18 mouse cellular contexts compared by ENCODE assay signal in genomic region chr2:82080678-82081077, GRCm38 (mm10). TPM values are rescaled to one million over a fixed set of nuclear protein-coding genes. Genes with fewer than 3 reads are reported as not detected.
DNase-seq lines count a peak whose midpoint lies in the region; ATAC-seq and TF ChIP-seq lines count a peak whose summit lies in the region.
"Had no signal": no experiment of that assay in that cellular context is flagged by ENCODE, and none has a peak within 500 bp of the region (broad histone marks: within the 10 kb centered on the region; RNA-seq: fewer than 3 reads in every experiment).

No protein-coding gene starts in this region.

- H3K9me3 ChIP-seq in hindbrain, postnatal 0 days (ENCODE audit: low read length): no peaks in the 10 kb centered on the region
- no peaks in the 10 kb centered on the region for H3K9me3 ChIP-seq in hindbrain, embryonic 16.5 days (ENCODE audit: control insufficient read depth, low read length)
- no peaks in the 10 kb centered on the region for H3K9me3 ChIP-seq in lung, embryonic 14.5 days (ENCODE audit: low read depth, low read length)
- H3K9me3 ChIP-seq in forebrain, embryonic 14.5 days (replicated peaks; ENCODE audit: control insufficient read depth, low read length): no peaks in the 10 kb centered on the region
- H3K9me3 ChIP-seq: embryonic facial prominence, embryonic 13.5 days; intestine, embryonic 15.5 days; limb, embryonic 12.5 days; midbrain, embryonic 12.5 days; neural tube, embryonic 15.5 days had no signal

- H3K4me1 ChIP-seq in hindbrain, postnatal 0 days (ENCODE audit: insufficient read depth, low read length): no peaks in the 10 kb centered on the region
- H3K4me1 ChIP-seq in hindbrain, embryonic 16.5 days (ENCODE audit: control insufficient read depth, insufficient read depth, low read depth, low read length): no peaks in the 10 kb centered on the region
- no peaks in the 10 kb centered on the region for H3K4me1 ChIP-seq in lung, embryonic 14.5 days (ENCODE audit: insufficient read depth)
- no peaks in the 10 kb centered on the region for H3K4me1 ChIP-seq in forebrain, embryonic 14.5 days (ENCODE audit: control insufficient read depth, insufficient read depth, low read length)
- H3K4me1 ChIP-seq: embryonic facial prominence, embryonic 13.5 days; intestine, embryonic 15.5 days; limb, embryonic 12.5 days; midbrain, embryonic 12.5 days; neural tube, embryonic 15.5 days had no signal

- H3K27me3 ChIP-seq in hindbrain, postnatal 0 days (ENCODE audit: insufficient read depth, low read length): no peaks in the 10 kb centered on the region
- H3K27me3 ChIP-seq in hindbrain, embryonic 16.5 days (replicated peaks; ENCODE audit: control insufficient read depth, insufficient read depth, low read length): no peaks in the 10 kb centered on the region
- H3K27me3 ChIP-seq in lung, embryonic 14.5 days (ENCODE audit: insufficient read depth, low read length): no peaks in the 10 kb centered on the region
- no peaks in the 10 kb centered on the region for H3K27me3 ChIP-seq in forebrain, embryonic 14.5 days (replicated peaks; ENCODE audit: control insufficient read depth, insufficient read depth, low read length)
- H3K27me3 ChIP-seq: embryonic facial prominence, embryonic 13.5 days; intestine, embryonic 15.5 days; limb, embryonic 12.5 days; midbrain, embryonic 12.5 days; neural tube, embryonic 15.5 days had no signal

- no peak overlapping the region for H3K4me3 ChIP-seq in hindbrain, postnatal 0 days (ENCODE audit: low read length)
- H3K4me3 ChIP-seq in hindbrain, embryonic 16.5 days (ENCODE audit: low read length): no peak overlapping the region
- no peak overlapping the region for H3K4me3 ChIP-seq in lung, embryonic 14.5 days (ENCODE audit: low read depth, low read length)
- H3K4me3 ChIP-seq in forebrain, embryonic 14.5 days (ENCODE audit: low read depth, low read length): no peak overlapping the region
- H3K4me3 ChIP-seq: embryonic facial prominence, embryonic 13.5 days; intestine, embryonic 15.5 days; limb, embryonic 12.5 days; midbrain, embryonic 12.5 days; neural tube, embryonic 15.5 days had no signal

- no peaks in the 10 kb centered on the region for H3K36me3 ChIP-seq in hindbrain, postnatal 0 days (ENCODE audit: insufficient read depth, low read length)
- no peaks in the 10 kb centered on the region for H3K36me3 ChIP-seq in hindbrain, embryonic 16.5 days (ENCODE audit: control insufficient read depth, insufficient read depth, low read length)
- H3K36me3 ChIP-seq in lung, embryonic 14.5 days (ENCODE audit: insufficient read depth): no peaks in the 10 kb centered on the region
- H3K36me3 ChIP-seq in forebrain, embryonic 14.5 days (ENCODE audit: control insufficient read depth, insufficient read depth, low read length): no peaks in the 10 kb centered on the region
- H3K36me3 ChIP-seq: embryonic facial prominence, embryonic 13.5 days; intestine, embryonic 15.5 days; limb, embryonic 12.5 days; midbrain, embryonic 12.5 days; neural tube, embryonic 15.5 days had no signal

- intact Hi-C loops in heart, postnatal 36 days (cut with DNase I): no loop called here

- WGBS in hindbrain, postnatal 0 days: 40% methylated on average over 4 of the region's 4 CpGs
- WGBS in hindbrain, embryonic 16.5 days: 49% methylated on average over 4 of the region's 4 CpGs
- WGBS in lung, embryonic 14.5 days: 36% methylated on average over 4 of the region's 4 CpGs
- 22% methylated on average over 4 of the region's 4 CpGs for WGBS in forebrain, embryonic 14.5 days

- no peak for TF ChIP-seq CTCF in hindbrain, postnatal 0 days (IDR thresholded peaks at IDR 0.05; ENCODE audit: low read depth)
- no peak for TF ChIP-seq CTCF in lung, embryonic 14.5 days (IDR thresholded peaks at IDR 0.05; ENCODE audit: low read depth)

- DNase-seq in hindbrain, postnatal 0 days (ENCODE audit: low spot score): peak; percentile 50
- peak; percentile 79 for DNase-seq in lung, embryonic 14.5 days
- no peak for DNase-seq in lung, postnatal 36 days
- DNase-seq in forebrain, embryonic 14.5 days (ENCODE audit: low spot score): peak; percentile 80
- DNase-seq in retina, postnatal 1 day: peak; percentile 86
- no peak for DNase-seq in heart, postnatal 36 days
- DNase-seq: B cell, adult 2 months; cerebellum, adult 9-11 months; gastrocnemius, postnatal 36 days; layer of hippocampus, adult 9-11 months; right cerebral cortex, postnatal 4 days had no signal

- H3K4me2 ChIP-seq in hindbrain, postnatal 0 days (ENCODE audit: low read depth, low read length): no peak overlapping the region
- no peak overlapping the region for H3K4me2 ChIP-seq in hindbrain, embryonic 16.5 days (ENCODE audit: low read length)
- no peak overlapping the region for H3K4me2 ChIP-seq in lung, embryonic 14.5 days
- H3K4me2 ChIP-seq in forebrain, embryonic 14.5 days (ENCODE audit: low read length): no peak overlapping the region
- H3K4me2 ChIP-seq: embryonic facial prominence, embryonic 13.5 days; intestine, embryonic 15.5 days; limb, embryonic 12.5 days; midbrain, embryonic 12.5 days; neural tube, embryonic 15.5 days had no signal

- no peak overlapping the region for H3K9ac ChIP-seq in hindbrain, postnatal 0 days (replicated peaks; ENCODE audit: low read length)
- H3K9ac ChIP-seq in hindbrain, embryonic 16.5 days (ENCODE audit: low read depth, low read length): no peak overlapping the region
- H3K9ac ChIP-seq in lung, embryonic 14.5 days: no peak overlapping the region
- H3K9ac ChIP-seq in forebrain, embryonic 14.5 days (ENCODE audit: low read length): no peak overlapping the region
- H3K9ac ChIP-seq: embryonic facial prominence, embryonic 13.5 days; intestine, embryonic 15.5 days; limb, embryonic 12.5 days; liver, embryonic 14.5 days; midbrain, embryonic 12.5 days; neural tube, embryonic 15.5 days had no signal

- no peak for ATAC-seq in hindbrain, postnatal 0 days
- no peak for ATAC-seq in hindbrain, embryonic 16.5 days
- peak; percentile 35; the same call in 1 of the 2 replicates for ATAC-seq in lung, embryonic 14.5 days (ENCODE audit: insufficient read depth)
- ATAC-seq in forebrain, embryonic 14.5 days: peak; percentile 62; the same call in 1 of the 2 replicates
- ATAC-seq: intestine, embryonic 15.5 days had no signal

- no peak overlapping the region for H3K27ac ChIP-seq in hindbrain, postnatal 0 days
- no peak overlapping the region for H3K27ac ChIP-seq in hindbrain, embryonic 16.5 days (ENCODE audit: low read depth, low read length)
- no peak overlapping the region for H3K27ac ChIP-seq in lung, embryonic 14.5 days (ENCODE audit: low read depth)
- H3K27ac ChIP-seq in forebrain, embryonic 14.5 days (ENCODE audit: low read depth, low read length): no peak overlapping the region
- H3K27ac ChIP-seq: embryonic facial prominence, embryonic 13.5 days; intestine, embryonic 15.5 days; limb, embryonic 12.5 days; liver, embryonic 14.5 days; midbrain, embryonic 12.5 days; neural tube, embryonic 15.5 days had no signal

RNA-seq across cellular contexts. Expression of gene Zfp804a, which starts 27.7 kb away (rescaled TPM):
- 9.5 and 10.4 TPM in 2 replicates for total RNA-seq in hindbrain, postnatal 0 days (2014; rRNA removed)
- polyA plus RNA-seq in hindbrain, postnatal 0 days (2015; fragmentation: Nextera tagmentation; extraction: Ambion mirVana): 14.4 and 14.9 TPM in 2 replicates
- polyA plus RNA-seq in hindbrain, embryonic 16.5 days (2015; fragmentation: Nextera tagmentation; extraction: Ambion mirVana): 11.6 and 11.8 TPM in 2 replicates
- polyA plus RNA-seq in lung, embryonic 14.5 days (2014; fragmentation: Nextera tagmentation; extraction: Ambion mirVana): 0.07 and 0.15 TPM in 2 replicates
- polyA plus RNA-seq in forebrain, embryonic 14.5 days (2014; fragmentation: Nextera tagmentation; extraction: Ambion mirVana): 5.9 and 6.1 TPM in 2 replicates
- total RNA-seq in heart, postnatal 36 days (2021): not detected
- total RNA-seq: gastrocnemius, postnatal 36 days had no signal

Comparison
In these comparisons a context has a peak if more than half of its experiments do, and no peak if none do; other contexts are left out.
1. DNase-seq: peak in hindbrain, postnatal 0 days (single experiment), lung, embryonic 14.5 days (single experiment), forebrain, embryonic 14.5 days (single experiment) and retina, postnatal 1 day (single experiment); none in lung, postnatal 36 days (single experiment) and heart, postnatal 36 days (0 of 2).
2. ATAC-seq: peak in lung, embryonic 14.5 days (single experiment) and forebrain, embryonic 14.5 days (single experiment); none in hindbrain, postnatal 0 days (single experiment) and hindbrain, embryonic 16.5 days (single experiment).